Mouse (Mus musculus) cortical plate, adult 2 months (tissue): ENCODE results near the gene Ceacam9. TPM values are rescaled to one million over a fixed set of nuclear protein-coding genes. Genes with fewer than 3 reads are reported as not detected.
"Not testable (repeated sequence)": the region's sequence is repeated elsewhere in the genome, so short reads cannot be mapped to it uniquely, and the experiment has no call there.

Experiments
- H3K27ac ChIP-seq: fragments of 200-500 bp; 2 replicates; pipeline ENCODE4 v1.5.1; 2012; ENCODE audit warnings: low read length, control low read depth, inconsistent platforms; ENCODE audit not compliant: insufficient read depth
- H3K4me1 ChIP-seq: fragments of 200-500 bp; 2 replicates; pipeline ENCODE4 v1.6.1; 2011; ENCODE audit warnings: low read length; ENCODE audit not compliant: control insufficient read depth, insufficient read depth
- H3K4me3 ChIP-seq: fragments of 200-500 bp; 2 replicates; pipeline ENCODE4 v1.5.1; 2011; ENCODE audit warnings: mild to moderate bottlenecking, low read length, control low read depth; ENCODE audit not compliant: insufficient read depth
- CTCF ChIP-seq: fragments of 200-500 bp; IDR thresholded peaks from 2 replicates; pipeline ENCODE4 v1.5.1; 2011; ENCODE audit warnings: mild to moderate bottlenecking, control low read depth, low read length; ENCODE audit not compliant: insufficient read depth; ENCODE audit errors: extremely low read depth
- POLR2A ChIP-seq: fragments of 200-500 bp; IDR thresholded peaks from 2 replicates; pipeline ENCODE4 v1.6.1; 2011; ENCODE audit warnings: mild to moderate bottlenecking, low read length, control low read depth; ENCODE audit not compliant: insufficient read depth; ENCODE audit errors: extremely low read depth
- polyA plus RNA-seq: library from polyadenylated mRNA; depleted of rRNA; stranded (reverse); fragments of >200 nt; gene quantifications from 2 replicates; pipeline ENCODE4 v1.2.3, GENCODE M21; 2012

Ceacam9 gene
- polyA plus RNA-seq, 1 experiment: 0.52 TPM

- 0 out of 2 replicates have a peak, but pooled peaks cover 1% of the 10 kb centered on the region for H3K4me1 ChIP-seq
- TF ChIP-seq CTCF: no peak
- TF ChIP-seq POLR2A: no peak
- H3K4me3 ChIP-seq: no peak overlapping the region
- no peak overlapping the region for H3K27ac ChIP-seq
Measured at GRCm38 (mm10) chr7:16710604-16711003, 11.1 kb upstream of the Ceacam9 start.

- no peak for TF ChIP-seq CTCF
- Histone ChIP-seq H3K4me1 (no peaks in the 10 kb centered on the region), H3K4me3 (no peak overlapping the region), H3K27ac (no peak overlapping the region)
Measured at GRCm38 (mm10) chr7:16712633-16713415, 8.9 kb upstream of the Ceacam9 start.

- H3K4me1 ChIP-seq, H3K27ac ChIP-seq: not testable (repeated sequence)
Measured at GRCm38 (mm10) chr7:16716456-16717152, 5.1 kb upstream of the Ceacam9 start.

GRCm38 (mm10) chr7:16722490-16722889 lies 761 bp downstream of the Ceacam9 start:
- not testable (repeated sequence) for H3K27ac ChIP-seq, H3K4me3 ChIP-seq, H3K4me1 ChIP-seq

More at GRCm38 (mm10) chr7:16716456-16717152, 5.1 kb upstream of the Ceacam9 start:
- not testable (repeated sequence) for H3K4me3 ChIP-seq

GRCm38 (mm10) chr7:16728596-16729348 lies 7.0 kb downstream of the Ceacam9 start:
- TF ChIP-seq POLR2A: no peak
- peak; percentile 69 for TF ChIP-seq CTCF

GRCm38 (mm10) chr7:16729563-16729962 lies 7.8 kb downstream of the Ceacam9 start:
- not testable (repeated sequence) for H3K27ac ChIP-seq, H3K4me1 ChIP-seq, H3K4me3 ChIP-seq

More at GRCm38 (mm10) chr7:16728596-16729348, 7.0 kb downstream of the Ceacam9 start:
- Histone ChIP-seq H3K27ac (no peak overlapping the region), H3K4me3 (peak overlapping the region; percentile 13), H3K4me1 (peaks cover 2% of the 10 kb centered on the region; the same call in 1 of the 2 replicates)

- TF ChIP-seq POLR2A (no peak), CTCF (no peak)
- Histone ChIP-seq H3K4me3 (no peak overlapping the region), H3K4me1 (peaks cover 2% of the 10 kb centered on the region; the same call in 1 of the 2 replicates), H3K27ac (no peak overlapping the region)
Measured at GRCm38 (mm10) chr7:16730791-16731190, 9.1 kb downstream of the Ceacam9 start.

GRCm38 (mm10) chr7:16731893-16732422 lies 10.2 kb downstream of the Ceacam9 start:
- Histone ChIP-seq H3K4me1 (peaks cover 2% of the 10 kb centered on the region; the same call in 1 of the 2 replicates), H3K27ac (no peak overlapping the region), H3K4me3 (no peak overlapping the region)
- TF ChIP-seq POLR2A (no peak), CTCF (no peak)

- H3K27ac ChIP-seq: no peak overlapping the region; the same call in 1 of the 2 replicates
- peaks cover 4% of the 10 kb centered on the region for H3K4me1 ChIP-seq
- TF ChIP-seq POLR2A (no peak), CTCF (no peak)
- H3K4me3 ChIP-seq: peak overlapping the region; percentile 65
Measured at GRCm38 (mm10) chr7:16737606-16738072, 15.9 kb downstream of the Ceacam9 start.
